Mouse (Mus musculus) embryonic facial prominence, embryonic 12.5 days (tissue): ENCODE data around the gene Aak1. TPM values are rescaled to one million over a fixed set of nuclear protein-coding genes. Genes with fewer than 3 reads are reported as not detected.

ENCODE experiments used
- ATAC-seq: fragments of 200-750 bp; cut with Nextera tagmentation; 2 replicates; pipeline ENCODE4 v1.8.0; 2017; ENCODE audit not compliant: insufficient number of reproducible peaks, insufficient read depth, low FRiP score, low TSS enrichment
- H3K27ac ChIP-seq: fragments of 300-500 bp; sonication (generic); 2 replicates; pipeline ENCODE4 v1.5.1; 2016; ENCODE audit warnings: mild to moderate bottlenecking
- H3K27me3 ChIP-seq: fragments of 300-500 bp; sonication (generic); 2 replicates; pipeline ENCODE4 v1.6.1; 2016; ENCODE audit warnings: mild to moderate bottlenecking, moderate library complexity
- H3K36me3 ChIP-seq: fragments of 300-500 bp; sonication (generic); 2 replicates; pipeline ENCODE4 v1.6.1; 2016; ENCODE audit warnings: mild to moderate bottlenecking
- H3K4me1 ChIP-seq: fragments of 300-500 bp; sonication (generic); 2 replicates; pipeline ENCODE4 v1.6.1; 2016
- H3K4me2 ChIP-seq: fragments of 300-500 bp; sonication (generic); replicated peaks from 2 replicates; pipeline ENCODE4 v1.6.1; 2016; ENCODE audit warnings: mild to moderate bottlenecking, moderate library complexity
- H3K4me3 ChIP-seq: fragments of 300-500 bp; sonication (generic); 2 replicates; pipeline ENCODE4 v1.5.1; 2016; ENCODE audit warnings: mild to moderate bottlenecking
- H3K9ac ChIP-seq: fragments of 300-500 bp; sonication (generic); 2 replicates; pipeline ENCODE4 v1.6.1; 2016; ENCODE audit warnings: mild to moderate bottlenecking, moderate library complexity
- H3K9me3 ChIP-seq: fragments of 300-500 bp; sonication (generic); 2 replicates; pipeline ENCODE4 v1.6.1; 2016; ENCODE audit warnings: mild to moderate bottlenecking, moderate library complexity
- WGBS: fragments of 180-500 bp; shearing (Covaris S2); methylation state at CpG from one replicate; pipeline ENCODE4 v1.1.7; 2016; 5-methylcytosine and 5-hydroxymethylcytosine counted together
- polyA plus RNA-seq: library from polyadenylated mRNA; unstranded; fragments of >200 nt; fragmentation: Nextera tagmentation; extraction: Ambion mirVana; gene quantifications from 2 replicates; pipeline ENCODE4 v1.2.1, GENCODE M21; 2016

The Aak1 gene
- polyA plus RNA-seq, 1 experiment from 2014 or later: 19.7 TPM

GRCm38 (mm10) chr6:86820690-86821089, 28.6 kb upstream of the Aak1 start:
- WGBS: 62% methylated on average over 7 of the region's 7 CpGs
- Histone ChIP-seq H3K4me1 (peaks cover 9% of the 10 kb centered on the region), H3K4me3 (no peak overlapping the region), H3K36me3 (no peaks in the 10 kb centered on the region), H3K9me3 (no peaks in the 10 kb centered on the region), H3K4me2 (no peak overlapping the region), H3K9ac (no peak overlapping the region), H3K27me3 (peaks cover 17% of the 10 kb centered on the region), H3K27ac (no peak overlapping the region)
- no peak for ATAC-seq

GRCm38 (mm10) chr6:86822285-86823050, 26.8 kb upstream of the Aak1 start:
- ATAC-seq: no peak
- peaks cover 17% of the 10 kb centered on the region for H3K27me3 ChIP-seq
- WGBS: 3% methylated on average over 19 of the region's 19 CpGs
- peak overlapping the region; percentile 49 for H3K4me2 ChIP-seq
- H3K36me3 ChIP-seq: no peaks in the 10 kb centered on the region
- peaks cover 7% of the 10 kb centered on the region; the same call in 1 of the 2 replicates for H3K4me1 ChIP-seq
- no peak overlapping the region for H3K27ac ChIP-seq
- no peak overlapping the region for H3K9ac ChIP-seq
- H3K4me3 ChIP-seq: peak overlapping the region; percentile 17; the same call in 1 of the 2 replicates
- no peaks in the 10 kb centered on the region for H3K9me3 ChIP-seq

- H3K4me2 ChIP-seq: peak overlapping the region; percentile 49
- no peak overlapping the region for H3K4me3 ChIP-seq
- WGBS: 32% methylated on average over 9 of the region's 9 CpGs
- H3K9me3 ChIP-seq: no peaks in the 10 kb centered on the region
- H3K27ac ChIP-seq: no peak overlapping the region
- ATAC-seq: no peak
- no peaks in the 10 kb centered on the region for H3K36me3 ChIP-seq
- peaks cover 7% of the 10 kb centered on the region; the same call in 1 of the 2 replicates for H3K4me1 ChIP-seq
- no peak overlapping the region for H3K9ac ChIP-seq
- H3K27me3 ChIP-seq: peaks cover 17% of the 10 kb centered on the region
These were observed 26.3 kb upstream of the Aak1 start for GRCm38 (mm10) chr6:86823051-86823431.

GRCm38 (mm10) chr6:86823824-86824223, 25.5 kb upstream of the Aak1 start:
- Histone ChIP-seq H3K27me3 (peaks cover 17% of the 10 kb centered on the region), H3K9ac (no peak overlapping the region), H3K27ac (no peak overlapping the region), H3K4me3 (no peak overlapping the region), H3K4me1 (peaks cover 7% of the 10 kb centered on the region; the same call in 1 of the 2 replicates), H3K4me2 (no peak overlapping the region), H3K9me3 (no peaks in the 10 kb centered on the region), H3K36me3 (no peaks in the 10 kb centered on the region)
- no peak for ATAC-seq
- WGBS: 39% methylated on average over 10 of the region's 10 CpGs

- whole genome bisulfite sequencing: 90% methylated on average over 7 of the region's 7 CpGs
- Histone ChIP-seq H3K4me3 (no peak overlapping the region), H3K27me3 (peaks cover 17% of the 10 kb centered on the region), H3K9me3 (no peaks in the 10 kb centered on the region), H3K27ac (no peak overlapping the region), H3K4me2 (no peak overlapping the region), H3K4me1 (peaks cover 7% of the 10 kb centered on the region; the same call in 1 of the 2 replicates), H3K9ac (no peak overlapping the region), H3K36me3 (no peaks in the 10 kb centered on the region)
- no peak for ATAC-seq
These were observed 24.9 kb upstream of the Aak1 start for GRCm38 (mm10) chr6:86824401-86824800.

GRCm38 (mm10) chr6:86827432-86827831, 21.9 kb upstream of the Aak1 start:
- H3K9me3 ChIP-seq: no peaks in the 10 kb centered on the region
- no peak overlapping the region for H3K27ac ChIP-seq
- no peak for ATAC-seq
- peaks cover 4% of the 10 kb centered on the region; the same call in 1 of the 2 replicates for H3K4me1 ChIP-seq
- no peaks in the 10 kb centered on the region for H3K36me3 ChIP-seq
- H3K27me3 ChIP-seq: peaks cover 14% of the 10 kb centered on the region
- 82% methylated on average over 2 of the region's 2 CpGs for WGBS
- no peak overlapping the region for H3K4me3 ChIP-seq
- H3K4me2 ChIP-seq: no peak overlapping the region
- H3K9ac ChIP-seq: no peak overlapping the region

- ATAC-seq: no peak
- Histone ChIP-seq H3K27me3 (no peaks in the 10 kb centered on the region), H3K9me3 (no peaks in the 10 kb centered on the region), H3K4me2 (no peak overlapping the region), H3K27ac (no peak overlapping the region), H3K36me3 (no peaks in the 10 kb centered on the region), H3K4me1 (no peaks in the 10 kb centered on the region), H3K4me3 (no peak overlapping the region), H3K9ac (no peak overlapping the region)
- 78% methylated on average over 6 of the region's 6 CpGs for WGBS
These were observed 19.5 kb upstream of the Aak1 start for GRCm38 (mm10) chr6:86829768-86830167.

GRCm38 (mm10) chr6:86830738-86831500, 18.4 kb upstream of the Aak1 start:
- H3K4me2 ChIP-seq: no peak overlapping the region
- no peaks in the 10 kb centered on the region for H3K9me3 ChIP-seq
- H3K4me3 ChIP-seq: no peak overlapping the region
- no peaks in the 10 kb centered on the region for H3K27me3 ChIP-seq
- no peaks in the 10 kb centered on the region for H3K4me1 ChIP-seq
- H3K27ac ChIP-seq: no peak overlapping the region
- H3K9ac ChIP-seq: no peak overlapping the region
- WGBS: 73% methylated on average over 10 of the region's 10 CpGs
- no peaks in the 10 kb centered on the region for H3K36me3 ChIP-seq
- no peak for ATAC-seq

GRCm38 (mm10) chr6:86832802-86833502, 16.4 kb upstream of the Aak1 start:
- no peak overlapping the region for H3K4me3 ChIP-seq
- no peak overlapping the region for H3K9ac ChIP-seq
- H3K36me3 ChIP-seq: no peaks in the 10 kb centered on the region
- no peak for ATAC-seq
- no peaks in the 10 kb centered on the region for H3K9me3 ChIP-seq
- WGBS: 80% methylated on average over 13 of the region's 13 CpGs
- H3K4me2 ChIP-seq: no peak overlapping the region
- H3K27ac ChIP-seq: no peak overlapping the region
- H3K4me1 ChIP-seq: no peaks in the 10 kb centered on the region
- H3K27me3 ChIP-seq: no peaks in the 10 kb centered on the region

- Histone ChIP-seq H3K36me3 (no peaks in the 10 kb centered on the region), H3K27ac (no peak overlapping the region), H3K4me2 (no peak overlapping the region), H3K4me1 (no peaks in the 10 kb centered on the region), H3K4me3 (no peak overlapping the region), H3K9me3 (no peaks in the 10 kb centered on the region), H3K27me3 (no peaks in the 10 kb centered on the region), H3K9ac (no peak overlapping the region)
- WGBS: 72% methylated on average over 2 of the region's 2 CpGs
- ATAC-seq: no peak
These were observed 10.2 kb upstream of the Aak1 start for GRCm38 (mm10) chr6:86839089-86839488.

- Histone ChIP-seq H3K36me3 (no peaks in the 10 kb centered on the region), H3K27ac (no peak overlapping the region), H3K9me3 (no peaks in the 10 kb centered on the region), H3K4me1 (no peaks in the 10 kb centered on the region), H3K27me3 (no peaks in the 10 kb centered on the region), H3K9ac (no peak overlapping the region), H3K4me3 (no peak overlapping the region), H3K4me2 (no peak overlapping the region)
- no peak for ATAC-seq
- WGBS: 64% methylated on average over 3 of the region's 3 CpGs
These were observed 7.4 kb upstream of the Aak1 start for GRCm38 (mm10) chr6:86841949-86842348.
